Mouse (Mus musculus): ENCODE measurements around the gene N4bp2. TPM values are rescaled to one million over a fixed set of nuclear protein-coding genes. Genes with fewer than 3 reads are reported as not detected.

The N4bp2 gene
- polyA plus RNA-seq, 1 experiment, result 2.0 TPM

DNA sequence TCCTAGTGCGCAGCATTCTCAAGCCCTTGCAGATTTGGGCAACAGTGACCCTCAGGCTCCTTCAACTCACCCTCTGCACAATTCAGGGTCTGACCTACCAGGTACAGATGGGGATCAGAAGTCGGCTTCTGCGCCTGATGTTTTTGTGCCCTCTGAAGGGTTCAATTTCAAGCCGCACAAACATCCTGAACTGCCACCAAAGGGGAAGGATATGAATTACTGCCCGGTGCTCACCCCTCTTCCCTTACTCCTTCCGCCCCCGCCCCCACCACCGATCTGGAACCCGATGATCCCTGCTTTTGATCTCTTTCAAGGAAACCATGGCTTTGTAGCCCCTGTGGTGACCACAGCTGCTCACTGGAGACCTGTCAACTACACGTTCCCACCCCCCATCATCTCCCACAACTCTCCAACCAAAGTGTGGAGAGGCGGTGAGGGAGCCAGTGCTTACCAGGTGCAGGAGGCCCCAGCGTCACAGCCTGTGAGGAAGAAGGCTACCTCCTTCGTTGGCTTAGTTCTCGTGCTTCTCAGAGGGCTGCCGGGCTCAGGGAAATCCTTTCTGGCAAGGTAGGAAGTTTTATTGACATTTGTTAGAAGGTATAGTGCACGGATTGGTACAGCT lies 27.4 kb downstream of the N4bp2 start:
- no peak for TF ChIP-seq CEBPB (IDR thresholded peaks at IDR 0.05; ENCODE audit: low read depth)
- no peak for TF ChIP-seq USF1 (IDR thresholded peaks at IDR 0.05; ENCODE audit: low read depth)
- no peak for TF ChIP-seq CTCF (IDR thresholded peaks at IDR 0.05; ENCODE audit: control insufficient read depth, insufficient read depth, insufficient read length)
- no peak for TF ChIP-seq FOSL1 (IDR thresholded peaks at IDR 0.05; ENCODE audit: insufficient read depth, low read length, poor library complexity, severe bottlenecking)
- TF ChIP-seq MYOD1 (IDR thresholded peaks at IDR 0.05; ENCODE audit: control insufficient read depth, insufficient read length, low read depth), result no peak
- no peak for TF ChIP-seq MAX (IDR thresholded peaks at IDR 0.05)
- TF ChIP-seq MYOG (IDR thresholded peaks at IDR 0.05; ENCODE audit: control insufficient read depth, extremely low read depth, insufficient read length), result no peak
- no peak overlapping the region for H3K4me3 ChIP-seq (ENCODE audit: insufficient read depth, poor library complexity, severe bottlenecking)
- H3K79me2 ChIP-seq (ENCODE audit: control insufficient read depth, insufficient read depth), result no peaks in the 10 kb centered on the region
- H3K79me3 ChIP-seq (ENCODE audit: low read depth), result no peaks in the 10 kb centered on the region
- no peaks in the 10 kb centered on the region for H3K27me3 ChIP-seq (ENCODE audit: control insufficient read depth, insufficient read depth, insufficient read length)
- peaks cover 14% of the 10 kb centered on the region for H3K36me3 ChIP-seq (ENCODE audit: control insufficient read depth, insufficient read depth)
- no peak overlapping the region for H3ac ChIP-seq (ENCODE audit: control insufficient read depth, insufficient read length, low read depth)

DNA sequence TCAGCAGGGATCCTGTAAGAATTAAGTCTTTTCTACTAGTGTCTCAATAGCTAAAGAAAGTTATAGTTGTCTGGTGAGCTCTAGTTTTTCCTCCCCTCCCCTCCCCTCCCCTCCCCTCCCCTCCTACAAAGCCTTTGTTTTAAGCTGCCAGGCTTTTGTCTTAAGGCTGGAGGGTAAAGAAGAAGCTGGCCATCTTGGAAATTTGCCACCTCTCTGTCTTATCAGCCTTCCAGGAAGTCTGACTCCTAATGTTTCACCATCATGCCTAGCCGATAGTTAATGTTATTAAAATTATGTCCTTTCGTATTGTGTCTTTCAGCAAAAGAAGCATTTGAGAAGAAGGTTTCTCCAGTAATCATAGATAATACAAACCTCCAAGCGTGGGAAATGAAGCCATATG lies 30.9 kb downstream of the N4bp2 start:
- Histone ChIP-seq H3K4me3 (ENCODE audit: insufficient read depth, poor library complexity, severe bottlenecking) (no peak overlapping the region), H3K36me3 (ENCODE audit: control insufficient read depth, insufficient read depth) (peaks cover 9% of the 10 kb centered on the region), H3K27me3 (ENCODE audit: control insufficient read depth, insufficient read depth, insufficient read length) (no peaks in the 10 kb centered on the region), H3ac (ENCODE audit: control insufficient read depth, insufficient read length, low read depth) (no peak overlapping the region), H3K79me3 (ENCODE audit: low read depth) (no peaks in the 10 kb centered on the region), H3K79me2 (ENCODE audit: control insufficient read depth, insufficient read depth) (no peaks in the 10 kb centered on the region)
- TF ChIP-seq FOSL1 (IDR thresholded peaks at IDR 0.05; ENCODE audit: insufficient read depth, low read length, poor library complexity, severe bottlenecking) (no peak), MAX (IDR thresholded peaks at IDR 0.05) (no peak), MYOG (IDR thresholded peaks at IDR 0.05; ENCODE audit: control insufficient read depth, extremely low read depth, insufficient read length) (no peak), CEBPB (IDR thresholded peaks at IDR 0.05; ENCODE audit: low read depth) (no peak), MYOD1 (IDR thresholded peaks at IDR 0.05; ENCODE audit: control insufficient read depth, insufficient read length, low read depth) (no peak), USF1 (IDR thresholded peaks at IDR 0.05; ENCODE audit: low read depth) (no peak), CTCF (IDR thresholded peaks at IDR 0.05; ENCODE audit: control insufficient read depth, insufficient read depth, insufficient read length) (no peak)

DNA sequence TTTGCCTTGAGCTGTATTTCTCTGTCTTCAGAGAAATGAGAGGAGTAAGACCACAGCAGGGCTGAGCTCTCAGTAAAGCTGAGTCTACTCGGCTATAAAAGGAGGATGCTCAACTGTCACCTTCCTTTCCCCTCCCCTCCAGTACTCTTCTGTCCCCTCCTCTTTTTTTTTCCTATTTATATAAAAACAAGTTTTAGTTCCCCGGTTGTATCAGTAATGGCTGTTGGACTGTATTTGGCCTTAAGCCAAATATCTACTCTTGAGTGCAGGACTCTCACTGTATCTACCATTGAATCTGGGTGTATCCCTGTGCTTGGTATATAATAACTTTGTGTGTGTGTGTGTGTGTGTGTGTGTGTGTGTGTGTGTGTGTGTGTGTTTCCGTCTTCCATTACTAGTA lies 31.4 kb downstream of the N4bp2 start:
- H3K79me2 ChIP-seq (ENCODE audit: control insufficient read depth, insufficient read depth), result no peaks in the 10 kb centered on the region
- peaks cover 9% of the 10 kb centered on the region for H3K36me3 ChIP-seq (ENCODE audit: control insufficient read depth, insufficient read depth)
- no peak overlapping the region for H3ac ChIP-seq (ENCODE audit: control insufficient read depth, insufficient read length, low read depth)
- no peaks in the 10 kb centered on the region for H3K79me3 ChIP-seq (ENCODE audit: low read depth)
- no peak overlapping the region for H3K4me3 ChIP-seq (ENCODE audit: insufficient read depth, poor library complexity, severe bottlenecking)
- TF ChIP-seq MYOD1 (IDR thresholded peaks at IDR 0.05; ENCODE audit: control insufficient read depth, insufficient read length, low read depth) (no peak), CTCF (IDR thresholded peaks at IDR 0.05; ENCODE audit: control insufficient read depth, insufficient read depth, insufficient read length) (no peak), FOSL1 (IDR thresholded peaks at IDR 0.05; ENCODE audit: insufficient read depth, low read length, poor library complexity, severe bottlenecking) (no peak), CEBPB (IDR thresholded peaks at IDR 0.05; ENCODE audit: low read depth) (no peak), MAX (IDR thresholded peaks at IDR 0.05) (no peak), MYOG (IDR thresholded peaks at IDR 0.05; ENCODE audit: control insufficient read depth, extremely low read depth, insufficient read length) (no peak), USF1 (IDR thresholded peaks at IDR 0.05; ENCODE audit: low read depth) (no peak)
- no peaks in the 10 kb centered on the region for H3K27me3 ChIP-seq (ENCODE audit: control insufficient read depth, insufficient read depth, insufficient read length)

DNA sequence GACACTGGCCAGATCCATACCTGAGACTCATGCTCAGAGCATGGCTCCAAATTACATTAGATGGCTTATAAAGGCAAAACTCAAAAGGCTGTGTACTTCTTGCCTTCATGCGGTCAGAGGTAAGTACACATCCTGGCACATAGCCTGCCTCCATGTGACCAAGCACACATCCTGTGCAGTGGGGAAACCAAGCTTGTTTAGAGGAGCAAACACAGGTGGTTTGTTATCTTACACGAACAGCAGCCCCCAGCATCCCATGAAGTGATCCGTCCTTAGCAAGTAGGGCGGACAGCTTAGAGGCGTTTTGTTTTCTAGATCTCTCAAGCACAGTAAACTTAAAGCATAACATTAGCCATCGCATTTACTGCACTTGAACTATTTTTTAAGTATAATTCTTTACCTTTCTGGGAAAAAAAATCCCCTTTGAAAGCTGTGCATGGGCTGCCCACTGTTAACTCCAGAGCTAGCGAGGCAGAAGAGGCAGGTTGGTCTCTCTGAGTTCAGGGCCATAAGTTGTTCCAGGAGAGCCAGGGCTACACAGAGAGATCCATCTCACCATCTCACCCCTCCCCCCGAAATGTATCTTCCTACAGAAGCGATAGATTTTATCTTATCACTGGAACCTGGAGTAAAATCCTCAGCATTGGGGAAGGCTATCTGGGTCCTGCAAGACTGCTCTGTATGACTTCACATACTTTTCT lies 32.1 kb downstream of the N4bp2 start:
- no peak overlapping the region for H3K4me3 ChIP-seq (ENCODE audit: insufficient read depth, poor library complexity, severe bottlenecking)
- no peaks in the 10 kb centered on the region for H3K79me2 ChIP-seq (ENCODE audit: control insufficient read depth, insufficient read depth)
- TF ChIP-seq CEBPB (IDR thresholded peaks at IDR 0.05; ENCODE audit: low read depth) (no peak), MAX (IDR thresholded peaks at IDR 0.05) (no peak), CTCF (IDR thresholded peaks at IDR 0.05; ENCODE audit: control insufficient read depth, insufficient read depth, insufficient read length) (no peak), FOSL1 (IDR thresholded peaks at IDR 0.05; ENCODE audit: insufficient read depth, low read length, poor library complexity, severe bottlenecking) (no peak), USF1 (IDR thresholded peaks at IDR 0.05; ENCODE audit: low read depth) (no peak), MYOD1 (IDR thresholded peaks at IDR 0.05; ENCODE audit: control insufficient read depth, insufficient read length, low read depth) (no peak), MYOG (IDR thresholded peaks at IDR 0.05; ENCODE audit: control insufficient read depth, extremely low read depth, insufficient read length) (no peak)
- no peaks in the 10 kb centered on the region for H3K27me3 ChIP-seq (ENCODE audit: control insufficient read depth, insufficient read depth, insufficient read length)
- H3ac ChIP-seq (ENCODE audit: control insufficient read depth, insufficient read length, low read depth), result no peak overlapping the region
- H3K79me3 ChIP-seq (ENCODE audit: low read depth), result no peaks in the 10 kb centered on the region
- peaks cover 4% of the 10 kb centered on the region for H3K36me3 ChIP-seq (ENCODE audit: control insufficient read depth, insufficient read depth)

DNA sequence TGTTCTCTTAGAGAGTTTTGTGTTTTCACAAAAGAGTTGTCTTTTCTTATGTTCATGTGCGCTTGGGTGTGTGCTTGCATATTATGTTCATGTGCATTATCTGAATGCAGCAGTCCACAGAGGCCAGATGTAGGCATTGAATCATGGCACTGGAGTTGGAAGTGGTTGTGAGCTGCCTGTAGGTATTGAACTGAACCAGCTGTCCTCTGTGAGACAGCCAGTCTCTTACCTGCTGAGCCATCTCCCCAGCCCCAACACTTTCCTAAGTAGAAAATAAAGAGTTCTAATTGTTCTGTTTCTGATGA lies 32.6 kb downstream of the N4bp2 start:
- H3ac ChIP-seq (ENCODE audit: control insufficient read depth, insufficient read length, low read depth), result no peak overlapping the region
- no peaks in the 10 kb centered on the region for H3K27me3 ChIP-seq (ENCODE audit: control insufficient read depth, insufficient read depth, insufficient read length)
- no peak overlapping the region for H3K4me3 ChIP-seq (ENCODE audit: insufficient read depth, poor library complexity, severe bottlenecking)
- H3K79me3 ChIP-seq (ENCODE audit: low read depth), result no peaks in the 10 kb centered on the region
- H3K79me2 ChIP-seq (ENCODE audit: control insufficient read depth, insufficient read depth), result no peaks in the 10 kb centered on the region
- H3K36me3 ChIP-seq (ENCODE audit: control insufficient read depth, insufficient read depth), result no peaks in the 10 kb centered on the region
- no peak for TF ChIP-seq MYOG (IDR thresholded peaks at IDR 0.05; ENCODE audit: control insufficient read depth, extremely low read depth, insufficient read length)
- TF ChIP-seq MYOD1 (IDR thresholded peaks at IDR 0.05; ENCODE audit: control insufficient read depth, insufficient read length, low read depth), result no peak
- no peak for TF ChIP-seq USF1 (IDR thresholded peaks at IDR 0.05; ENCODE audit: low read depth)
- TF ChIP-seq CTCF (IDR thresholded peaks at IDR 0.05; ENCODE audit: control insufficient read depth, insufficient read depth, insufficient read length), result no peak
- TF ChIP-seq FOSL1 (IDR thresholded peaks at IDR 0.05; ENCODE audit: insufficient read depth, low read length, poor library complexity, severe bottlenecking), result no peak
- TF ChIP-seq MAX (IDR thresholded peaks at IDR 0.05), result no peak
- no peak for TF ChIP-seq CEBPB (IDR thresholded peaks at IDR 0.05; ENCODE audit: low read depth)

Data from C2C12 (cell line).